Mouse (Mus musculus) midbrain, embryonic 14.5 days (tissue): Measurements from ENCODE around the gene Olfr1062. TPM values are rescaled to one million over a fixed set of nuclear protein-coding genes. Genes with fewer than 3 reads are reported as not detected.
"Not testable (repeated sequence)": the region's sequence is repeated elsewhere in the genome, so short reads cannot be mapped to it uniquely, and the experiment has no call there.

Experiments
- ATAC-seq: fragments of 200-750 bp; cut with Nextera tagmentation; 2 replicates; pipeline ENCODE4 v1.8.0; 2017; ENCODE audit warnings: moderate number of reproducible peaks, moderate library complexity; ENCODE audit not compliant: low FRiP score, low TSS enrichment
- DNase-seq: peaks from one replicate; pipeline ENCODE4 v3.0.0-alpha.2; 2015
- H3K27ac ChIP-seq: fragments of 300-500 bp; sonication (generic); replicated peaks from 2 replicates; pipeline ENCODE4 v1.5.1; 2014; ENCODE audit warnings: mild to moderate bottlenecking, low read depth, low read length, moderate library complexity
- H3K27me3 ChIP-seq: fragments of 300-500 bp; sonication (generic); 2 replicates; pipeline ENCODE4 v1.6.1; 2014; ENCODE audit warnings: low read length, control low read depth, mixed read lengths; ENCODE audit not compliant: control insufficient read depth, insufficient read depth
- H3K36me3 ChIP-seq: fragments of 300-500 bp; sonication (generic); 2 replicates; pipeline ENCODE4 v1.6.1; 2014; ENCODE audit warnings: low read length, control low read depth; ENCODE audit not compliant: control insufficient read depth, insufficient read depth
- H3K4me1 ChIP-seq: fragments of 300-500 bp; sonication (generic); 2 replicates; pipeline ENCODE4 v1.6.1; 2014; ENCODE audit warnings: mild to moderate bottlenecking, antibody characterized with exemption, low read length, control low read depth; ENCODE audit not compliant: control insufficient read depth, insufficient read depth
- H3K4me2 ChIP-seq: fragments of 300-500 bp; sonication (generic); 2 replicates; pipeline ENCODE4 v1.6.1; 2014; ENCODE audit warnings: mild to moderate bottlenecking, low read length, moderate library complexity
- H3K4me3 ChIP-seq: fragments of 300-500 bp; sonication (generic); replicated peaks from 2 replicates; pipeline ENCODE4 v1.5.1; 2014; ENCODE audit warnings: low read depth, low read length
- H3K9ac ChIP-seq: fragments of 300-500 bp; sonication (generic); replicated peaks from 2 replicates; pipeline ENCODE4 v1.6.1; 2014; ENCODE audit warnings: mild to moderate bottlenecking, low read length, moderate library complexity
- H3K9me3 ChIP-seq: fragments of 300-500 bp; sonication (generic); 2 replicates; pipeline ENCODE4 v1.6.1; 2016; ENCODE audit warnings: low read length, control low read depth, mixed read lengths; ENCODE audit not compliant: control insufficient read depth
- WGBS: fragments of 180-500 bp; shearing (Covaris S2); extraction: QIAGEN DNeasy Blood & Tissue Kit; methylation state at CpG from one replicate; pipeline ENCODE4 v1.1.7; 2014; 5-methylcytosine and 5-hydroxymethylcytosine counted together
- polyA plus RNA-seq: library from polyadenylated mRNA; unstranded; fragments of >200 nt; fragmentation: Nextera tagmentation; extraction: Ambion mirVana; gene quantifications from 2 replicates; pipeline ENCODE4 v1.2.1, GENCODE M21; 2014

Olfr1062 gene
- polyA plus RNA-seq = not detected in 2 replicates

DNA sequence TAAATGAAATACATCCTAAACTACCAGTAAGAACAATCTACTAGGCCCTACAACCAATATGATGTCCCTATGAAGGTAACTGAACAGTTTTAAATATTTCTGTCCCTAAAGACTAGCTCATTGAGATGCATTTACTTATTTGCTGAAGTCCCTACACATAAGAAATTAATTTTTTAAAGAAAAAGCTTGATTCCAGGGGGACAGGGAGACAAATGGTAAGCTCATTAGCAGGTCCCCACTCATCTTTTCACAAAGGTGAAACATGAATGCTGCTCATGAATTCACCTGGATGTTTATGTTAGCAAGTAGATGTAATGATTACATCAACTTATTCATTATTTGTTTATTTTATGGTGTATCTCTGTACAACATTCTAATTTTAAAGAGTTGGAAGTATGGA is at the start of gene Olfr1062:
TSS of gene Olfr1062 (minus strand) at position 101 of the 400 bp plus-strand sequence.
- not testable (repeated sequence) for H3K9ac ChIP-seq, H3K4me3 ChIP-seq, H3K4me1 ChIP-seq, H3K27ac ChIP-seq, H3K27me3 ChIP-seq, H3K4me2 ChIP-seq, H3K9me3 ChIP-seq, ATAC-seq, H3K36me3 ChIP-seq, DNase-seq

DNA sequence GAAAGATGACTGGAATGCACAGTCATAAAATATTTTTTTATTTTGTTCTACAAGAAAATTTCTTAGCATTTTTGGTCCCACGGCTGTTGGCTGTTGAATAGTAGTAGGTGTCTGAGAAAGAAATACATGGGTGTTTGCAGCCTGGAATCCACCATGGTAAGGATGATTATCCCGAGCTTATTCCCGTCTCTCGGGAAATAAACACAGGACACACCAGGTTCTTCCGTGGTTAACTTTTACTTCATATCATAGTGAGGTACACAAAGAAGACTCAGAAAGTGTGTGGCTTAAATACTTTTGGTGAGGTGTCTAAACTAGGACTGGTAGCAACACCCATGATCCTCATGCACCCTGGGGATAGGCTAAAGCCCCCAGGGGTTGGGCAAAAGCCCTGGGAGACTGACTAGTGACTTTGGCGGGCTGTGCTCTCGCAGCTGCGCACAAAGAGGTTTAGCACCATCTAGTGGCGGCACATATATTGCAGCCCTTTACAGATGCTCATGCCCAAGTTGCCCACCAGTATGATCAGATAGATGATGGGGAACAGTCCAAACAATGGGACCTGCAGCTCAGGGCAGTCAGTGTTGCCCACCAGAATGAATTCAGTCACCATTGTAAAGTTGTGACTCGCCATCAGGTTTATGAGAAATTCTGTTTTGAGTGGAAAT is 38.0 kb upstream of the Olfr1062 start:
- H3K27ac ChIP-seq = no peak overlapping the region
- ATAC-seq (peak; percentile 64; the same call in 1 of the 2 replicates), DNase-seq (peak; percentile 74)
- no peak overlapping the region for H3K4me3 ChIP-seq
- no peak overlapping the region for H3K9ac ChIP-seq
- WGBS = 40% methylated on average over 10 of the region's 10 CpGs
- H3K9me3 ChIP-seq = no peaks in the 10 kb centered on the region
- H3K27me3 ChIP-seq = no peaks in the 10 kb centered on the region
- no peak overlapping the region for H3K4me2 ChIP-seq
- no peaks in the 10 kb centered on the region for H3K4me1 ChIP-seq
- H3K36me3 ChIP-seq = no peaks in the 10 kb centered on the region

DNA sequence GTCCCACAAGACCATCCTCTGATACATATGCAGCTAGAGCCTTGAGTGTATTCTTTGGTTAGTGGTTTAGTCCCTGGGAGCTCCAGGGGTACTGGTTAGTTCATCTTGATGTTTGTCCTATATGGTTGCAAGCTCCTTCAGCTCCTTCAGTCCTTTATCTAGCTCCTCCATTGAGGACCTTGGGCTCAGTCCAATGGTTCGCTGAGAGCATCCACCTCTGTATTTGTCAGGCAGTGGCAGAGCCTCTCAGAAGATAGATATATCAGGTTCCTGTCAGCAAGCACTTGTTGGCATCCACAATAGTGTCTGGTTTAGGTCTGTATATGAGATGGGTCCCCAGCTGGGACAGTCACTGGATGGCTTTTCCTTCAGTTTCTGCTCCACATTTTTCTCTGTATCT is 33.9 kb upstream of the Olfr1062 start:
- no peak for DNase-seq
- no peaks in the 10 kb centered on the region for H3K9me3 ChIP-seq
- no peak overlapping the region for H3K9ac ChIP-seq
- H3K4me1 ChIP-seq = no peaks in the 10 kb centered on the region
- H3K27me3 ChIP-seq = no peaks in the 10 kb centered on the region
- H3K4me3 ChIP-seq = no peak overlapping the region
- H3K4me2 ChIP-seq = no peak overlapping the region
- H3K36me3 ChIP-seq = no peaks in the 10 kb centered on the region
- ATAC-seq = no peak
- 79% methylated on average over 1 of the region's 1 CpGs for WGBS
- H3K27ac ChIP-seq = no peak overlapping the region

DNA sequence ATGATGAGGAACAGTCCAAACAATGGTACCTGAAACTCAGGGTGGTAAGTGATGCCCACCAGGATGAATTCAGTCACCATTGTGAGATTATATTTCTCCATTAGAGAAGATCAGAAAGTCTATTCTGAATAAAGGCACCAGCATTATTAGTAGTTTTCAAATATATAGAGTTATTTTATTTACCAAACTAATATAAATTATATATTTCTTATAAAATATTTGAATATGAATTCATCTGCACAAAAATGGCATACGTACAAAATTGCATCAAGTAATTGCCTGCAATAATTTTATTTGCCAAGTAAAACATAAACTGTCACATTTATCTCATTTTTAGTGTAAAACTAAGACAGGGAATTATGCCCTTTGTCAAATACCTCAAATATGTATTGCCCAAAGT is 29.6 kb upstream of the Olfr1062 start, which contains the start of gene Olfr1066:
TSS of gene Olfr1066 (minus strand) at position 101 of the 400 bp plus-strand sequence.
- Histone ChIP-seq H3K9ac (no peak within 1 kb of the TSS), H3K36me3 (no peaks in the 10 kb centered on the region), H3K9me3 (no peaks in the 10 kb centered on the region), H3K27me3 (no peaks in the 10 kb centered on the region), H3K27ac (no peak within 1 kb of the TSS), H3K4me2 (no peak within 1 kb of the TSS), H3K4me1 (no peaks in the 10 kb centered on the region), H3K4me3 (no peak within 1 kb of the TSS)
- no peak for ATAC-seq
- WGBS = 94% methylated on average over 1 of the region's 1 CpGs
- no peak for DNase-seq

DNA sequence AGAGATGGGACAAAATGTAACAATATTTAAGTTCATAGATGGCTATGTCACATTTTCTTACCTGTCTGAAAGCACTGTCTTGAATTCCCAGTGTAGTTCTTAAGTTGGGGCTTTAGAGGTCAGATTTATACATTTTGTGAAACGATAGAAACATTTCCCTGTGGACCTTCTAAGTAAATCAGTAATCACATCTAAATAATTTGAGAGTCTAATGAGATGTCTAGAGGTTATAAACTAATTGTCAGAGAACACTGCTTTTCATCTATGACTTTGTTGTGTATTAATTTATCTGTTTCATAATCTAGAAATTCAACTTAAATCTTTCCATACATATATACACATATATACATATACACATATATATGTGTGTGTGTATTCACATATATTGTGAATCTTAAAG is 23.9 kb upstream of the Olfr1062 start, which contains the start of gene Olfr1065:
TSS of gene Olfr1065 (minus strand) at position 101 of the 400 bp plus-strand sequence.
- not testable (repeated sequence) for H3K9me3 ChIP-seq, H3K4me1 ChIP-seq, ATAC-seq, H3K36me3 ChIP-seq, H3K4me2 ChIP-seq, DNase-seq, H3K4me3 ChIP-seq, H3K27me3 ChIP-seq, H3K27ac ChIP-seq, H3K9ac ChIP-seq
- WGBS = no CpG with 5 or more reads among the region's 1 CpGs

DNA sequence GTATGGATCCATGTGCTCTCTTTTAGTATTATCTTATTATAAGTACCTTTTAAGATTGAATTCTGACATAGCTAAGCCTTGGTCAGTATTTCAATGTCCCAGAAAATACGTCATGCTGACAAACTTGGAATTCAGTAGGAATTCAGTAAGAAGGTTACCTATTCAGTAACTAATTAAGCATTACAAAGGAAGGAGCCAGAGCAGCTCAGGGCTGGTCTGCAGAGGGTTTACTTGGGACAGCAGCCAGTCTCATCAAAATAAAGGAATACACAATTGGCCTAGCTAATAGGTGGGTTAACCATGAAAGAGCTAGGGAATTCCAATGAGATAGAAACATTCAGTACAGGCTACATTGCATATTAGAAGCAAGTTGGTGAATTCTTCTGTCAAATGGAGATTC is 15.6 kb upstream of the Olfr1062 start:
- ATAC-seq, H3K4me2 ChIP-seq, H3K4me3 ChIP-seq, H3K27me3 ChIP-seq, H3K27ac ChIP-seq, H3K4me1 ChIP-seq, H3K9me3 ChIP-seq, DNase-seq, H3K9ac ChIP-seq, H3K36me3 ChIP-seq: not testable (repeated sequence)
- 40% methylated on average over 1 of the region's 1 CpGs for WGBS

- H3K4me3 ChIP-seq, H3K4me1 ChIP-seq: not testable (repeated sequence)
These were observed 2.0 kb upstream of the Olfr1062 start for GRCm38 (mm10) chr2:86428511-86428910.

GRCm38 (mm10) chr2:86413950-86414349 is 12.6 kb downstream of the Olfr1062 start, which contains the start of gene Olfr1061:
Olfr1061 (minus strand) TSS chr2:86414050.
- H3K9me3 ChIP-seq = no peaks in the 10 kb centered on the region
- no peak for ATAC-seq
- no peak within 1 kb of the TSS for H3K4me3 ChIP-seq
- no peaks in the 10 kb centered on the region for H3K36me3 ChIP-seq
- 83% methylated on average over 1 of the region's 1 CpGs for WGBS
- no peaks in the 10 kb centered on the region for H3K27me3 ChIP-seq
- H3K4me2 ChIP-seq = no peak within 1 kb of the TSS
- H3K9ac ChIP-seq = no peak within 1 kb of the TSS
- no peak for DNase-seq
- no peak within 1 kb of the TSS for H3K27ac ChIP-seq
- H3K4me1 ChIP-seq = no peaks in the 10 kb centered on the region

More at GRCm38 (mm10) chr2:86428511-86428910, 2.0 kb upstream of the Olfr1062 start:
- H3K36me3 ChIP-seq, ATAC-seq, DNase-seq, H3K9ac ChIP-seq, H3K9me3 ChIP-seq, H3K27ac ChIP-seq, H3K4me2 ChIP-seq, H3K27me3 ChIP-seq: not testable (repeated sequence)
- 92% methylated on average over 8 of the region's 8 CpGs for WGBS

- no peaks in the 10 kb centered on the region for H3K4me1 ChIP-seq
- no peaks in the 10 kb centered on the region for H3K27me3 ChIP-seq
- no peak overlapping the region for H3K27ac ChIP-seq
- no peak overlapping the region for H3K9ac ChIP-seq
- no peak overlapping the region for H3K4me3 ChIP-seq
- no peaks in the 10 kb centered on the region for H3K9me3 ChIP-seq
- H3K4me2 ChIP-seq = no peak overlapping the region
- DNase-seq (no peak), ATAC-seq (no peak)
- 92% methylated on average over 2 of the region's 2 CpGs for WGBS
- H3K36me3 ChIP-seq = no peaks in the 10 kb centered on the region
These were observed 31.4 kb downstream of the Olfr1062 start for GRCm38 (mm10) chr2:86395114-86395513.
